Mouse (Mus musculus): ENCODE data around the gene Kif1b.

GRCm38 (mm10) chr4:149233938-149234337, 73.6 kb downstream of the Kif1b start:
- TF ChIP-seq CTCF (IDR thresholded peaks at IDR 0.05) (no peak), EP300 (IDR thresholded peaks at IDR 0.05) (no peak)
